Mouse (Mus musculus) hindbrain, embryonic 14.5 days (tissue): ENCODE measurements around the gene Gstt4. TPM values are rescaled to one million over a fixed set of nuclear protein-coding genes. Genes with fewer than 3 reads are reported as not detected.

ENCODE experiments used
- ATAC-seq: fragments of 200-750 bp; cut with Nextera tagmentation; 2 replicates; pipeline ENCODE4 v1.8.0; 2017; ENCODE audit warnings: moderate number of reproducible peaks, mild to moderate bottlenecking, moderate TSS enrichment, moderate library complexity; ENCODE audit not compliant: low FRiP score
- DNase-seq: peaks from one replicate; pipeline ENCODE4 v3.0.0-alpha.2; 2015; ENCODE audit warnings: low spot score
- H3K27ac ChIP-seq: fragments of 300-500 bp; sonication (generic); 2 replicates; pipeline ENCODE4 v1.5.1; 2014; ENCODE audit warnings: mild to moderate bottlenecking, moderate library complexity
- H3K27me3 ChIP-seq: fragments of 300-500 bp; sonication (generic); 2 replicates; pipeline ENCODE4 v1.6.1; 2014; ENCODE audit warnings: mild to moderate bottlenecking, low read length, mixed read lengths; ENCODE audit not compliant: control insufficient read depth, insufficient read depth
- H3K36me3 ChIP-seq: fragments of 300-500 bp; sonication (generic); replicated peaks from 2 replicates; pipeline ENCODE4 v1.6.1; 2014; ENCODE audit not compliant: control insufficient read depth, insufficient read depth
- H3K4me1 ChIP-seq: fragments of 300-500 bp; sonication (generic); replicated peaks from 2 replicates; pipeline ENCODE4 v1.6.1; 2014; ENCODE audit warnings: antibody characterized with exemption, low read length, mixed read lengths; ENCODE audit not compliant: control insufficient read depth, insufficient read depth
- H3K4me2 ChIP-seq: fragments of 300-500 bp; sonication (generic); replicated peaks from 2 replicates; pipeline ENCODE4 v1.6.1; 2014; ENCODE audit warnings: mild to moderate bottlenecking, moderate library complexity
- H3K4me3 ChIP-seq: fragments of 300-500 bp; sonication (generic); replicated peaks from 2 replicates; pipeline ENCODE4 v1.5.1; 2014; ENCODE audit warnings: mild to moderate bottlenecking, low read length
- H3K9ac ChIP-seq: fragments of 300-500 bp; sonication (generic); 2 replicates; pipeline ENCODE4 v1.6.1; 2014
- H3K9me3 ChIP-seq: fragments of 300-500 bp; sonication (generic); 2 replicates; pipeline ENCODE4 v1.6.1; 2016; ENCODE audit warnings: low read length; ENCODE audit not compliant: control insufficient read depth
- WGBS: fragments of 180-500 bp; shearing (Covaris S2); extraction: QIAGEN DNeasy Blood & Tissue Kit; methylation state at CpG from one replicate; pipeline ENCODE4 v1.1.7; 2014; 5-methylcytosine and 5-hydroxymethylcytosine counted together
- polyA plus RNA-seq: library from polyadenylated mRNA; unstranded; fragments of >200 nt; fragmentation: Nextera tagmentation; extraction: Ambion mirVana; gene quantifications from 2 replicates; pipeline ENCODE4 v1.2.1, GENCODE M21; 2014

The Gstt4 gene
- polyA plus RNA-seq, 1 experiment from 2014 or later: not detected

GRCm38 (mm10) chr10:75766856-75767255, 55.5 kb downstream of the Gstt4 start:
- Histone ChIP-seq H3K4me2 (no peak overlapping the region), H3K9ac (no peak overlapping the region), H3K4me1 (peaks cover 15% of the 10 kb centered on the region), H3K27ac (no peak overlapping the region), H3K9me3 (no peaks in the 10 kb centered on the region), H3K27me3 (no peaks in the 10 kb centered on the region), H3K4me3 (no peak overlapping the region), H3K36me3 (no peaks in the 10 kb centered on the region)
- DNase-seq (no peak), ATAC-seq (no peak)
- 91% methylated on average over 6 of the region's 6 CpGs for WGBS

Other genes starting within 250 kb of the Gstt4 start
- 2.1 and 2.7 TPM in 2 replicates for gene Ggt5, start 233.2 kb downstream of the Gstt4 start, polyA plus RNA-seq
- gene Susd2, start 178.5 kb downstream of the Gstt4 start, polyA plus RNA-seq: 6.9 and 7.3 TPM in 2 replicates
- gene Cabin1, start 58.2 kb downstream of the Gstt4 start, polyA plus RNA-seq: 32.4 and 40.4 TPM in 2 replicates
- 84.3 and 89.8 TPM in 2 replicates for gene Ddt, start 49.1 kb downstream of the Gstt4 start, polyA plus RNA-seq
- not detected in 2 replicates for gene Gm20441, start 41.6 kb downstream of the Gstt4 start, polyA plus RNA-seq
- gene Gstt3, start 41.1 kb downstream of the Gstt4 start, polyA plus RNA-seq: 0.57 and 1.4 TPM in 2 replicates
- 12.1 and 12.2 TPM in 2 replicates for gene Gstt1, start 24.0 kb downstream of the Gstt4 start, polyA plus RNA-seq
- 5.8 and 8.3 TPM in 2 replicates for gene Gstt2, start 14.9 kb upstream of the Gstt4 start, polyA plus RNA-seq
- 1,642 and 1,896 TPM in 2 replicates for gene Mif, start 37.7 kb upstream of the Gstt4 start, polyA plus RNA-seq
- 0.91 and 1.5 TPM in 2 replicates for gene Derl3, start 70.9 kb upstream of the Gstt4 start, polyA plus RNA-seq
- 230 and 231 TPM in 2 replicates for gene Smarcb1, start 99.1 kb upstream of the Gstt4 start, polyA plus RNA-seq
- gene Chchd10, start 110.6 kb upstream of the Gstt4 start, polyA plus RNA-seq: 148 TPM in 2 replicates
- 16.8 and 18.0 TPM in 2 replicates for gene Mmp11, start 114.0 kb upstream of the Gstt4 start, polyA plus RNA-seq
- gene Gm867, start 118.1 kb upstream of the Gstt4 start, polyA plus RNA-seq: 2.4 and 3.1 TPM in 2 replicates
- 0.48 and 1.6 TPM in 2 replicates for gene Vpreb3, start 120.5 kb upstream of the Gstt4 start, polyA plus RNA-seq
- 0.14 TPM in 1 of 2 replicates, not detected in the other for gene Gm5134, start 132.0 kb upstream of the Gstt4 start, polyA plus RNA-seq
- gene Zfp280b, start 210.1 kb upstream of the Gstt4 start, polyA plus RNA-seq: 11.2 and 11.9 TPM in 2 replicates